ENCODE assay signal across 9 mouse cellular contexts in genomic region chr4:139926161-139926561, GRCm38 (mm10). TPM values are rescaled to one million over a fixed set of nuclear protein-coding genes. Genes with fewer than 3 reads are reported as not detected.
DNase-seq lines count a peak whose midpoint lies in the region; ATAC-seq and TF ChIP-seq lines count a peak whose summit lies in the region.
"Had no signal": no experiment of that assay in that cellular context is flagged by ENCODE, and none has a peak within 500 bp of the region (broad histone marks: within the 10 kb centered on the region; RNA-seq: fewer than 3 reads in every experiment).

No protein-coding gene starts in this region.

- no peak for TF ChIP-seq CTCF in lung, postnatal 0 days (IDR thresholded peaks at IDR 0.05)

- ATAC-seq in lung, postnatal 0 days = no peak
- ATAC-seq in hindbrain, embryonic 13.5 days (ENCODE audit: low FRiP score) = no peak

- peak overlapping the region; percentile 27; the same call in 1 of the 2 replicates for H3K4me2 ChIP-seq in lung, postnatal 0 days (replicated peaks; ENCODE audit: low read depth, low read length)
- H3K4me2 ChIP-seq in hindbrain, embryonic 13.5 days = peak overlapping the region; percentile 53

- no peaks in the 10 kb centered on the region for H3K36me3 ChIP-seq in lung, postnatal 0 days (ENCODE audit: insufficient read depth, low read length)
- no peaks in the 10 kb centered on the region for H3K36me3 ChIP-seq in hindbrain, embryonic 13.5 days

- no peak overlapping the region for H3K27ac ChIP-seq in lung, postnatal 0 days (ENCODE audit: low read length)
- peak overlapping the region; percentile 81 for H3K27ac ChIP-seq in hindbrain, embryonic 13.5 days
- H3K27ac ChIP-seq: liver, embryonic 14.5 days had no signal

- TF ChIP-seq EP300 in lung, postnatal 0 days (IDR thresholded peaks at IDR 0.05) = no peak

- H3K4me3 ChIP-seq in lung, postnatal 0 days (ENCODE audit: low read depth, low read length) = no peak overlapping the region
- H3K4me3 ChIP-seq in hindbrain, embryonic 13.5 days = peak overlapping the region; percentile 31

- H3K27me3 ChIP-seq in lung, postnatal 0 days (replicated peaks; ENCODE audit: insufficient read depth, low read length) = 0 out of 2 replicates have a peak, but pooled peaks cover 1% of the 10 kb centered on the region
- peaks cover 29% of the 10 kb centered on the region for H3K27me3 ChIP-seq in hindbrain, embryonic 13.5 days

- H3K4me1 ChIP-seq in lung, postnatal 0 days (ENCODE audit: insufficient read depth, low read depth, low read length) = no peaks in the 10 kb centered on the region
- H3K4me1 ChIP-seq in hindbrain, embryonic 13.5 days (replicated peaks) = peaks cover 34% of the 10 kb centered on the region

- DNase-seq in lung, postnatal 0 days (ENCODE audit: low spot score) = no peak
- DNase-seq in lung, adult 18-20 months = no peak
- peak; percentile 33 for DNase-seq in mesoderm, embryonic 11.5 days (ENCODE audit: low read depth, low spot score)
- no peak for DNase-seq in urinary bladder, postnatal 25 days (ENCODE audit: low spot score)
- no peak for DNase-seq in cerebellum, adult 9-11 months
- no peak for DNase-seq in cerebellum, adult 8-10 months
- DNase-seq in thymus, adult 18-20 months = no peak

- WGBS in lung, postnatal 0 days = 8% methylated on average over 11 of the region's 11 CpGs
- WGBS in hindbrain, embryonic 13.5 days = 5% methylated on average over 11 of the region's 11 CpGs

- no peak overlapping the region for H3K9ac ChIP-seq in lung, postnatal 0 days (replicated peaks; ENCODE audit: low read depth)
- peak overlapping the region; percentile 56 for H3K9ac ChIP-seq in hindbrain, embryonic 13.5 days
- H3K9ac ChIP-seq: liver, embryonic 14.5 days had no signal

- H3K9me3 ChIP-seq in lung, postnatal 0 days (ENCODE audit: low read length) = no peaks in the 10 kb centered on the region
- H3K9me3 ChIP-seq in hindbrain, embryonic 13.5 days = no peaks in the 10 kb centered on the region

RNA-seq across cellular contexts. Expression of gene Klhdc7a, which starts 41.7 kb away (rescaled TPM):
- polyA plus RNA-seq in lung, postnatal 0 days (2015; fragmentation: Nextera tagmentation; extraction: Ambion mirVana) = 1.2 and 1.3 TPM in 2 replicates
- 0.47 and 0.61 TPM in 2 replicates for polyA plus RNA-seq in hindbrain, embryonic 13.5 days (2015; fragmentation: Nextera tagmentation; extraction: Ambion mirVana)
